15 mouse cellular contexts compared by ENCODE assay signal in the genomic region with DNA sequence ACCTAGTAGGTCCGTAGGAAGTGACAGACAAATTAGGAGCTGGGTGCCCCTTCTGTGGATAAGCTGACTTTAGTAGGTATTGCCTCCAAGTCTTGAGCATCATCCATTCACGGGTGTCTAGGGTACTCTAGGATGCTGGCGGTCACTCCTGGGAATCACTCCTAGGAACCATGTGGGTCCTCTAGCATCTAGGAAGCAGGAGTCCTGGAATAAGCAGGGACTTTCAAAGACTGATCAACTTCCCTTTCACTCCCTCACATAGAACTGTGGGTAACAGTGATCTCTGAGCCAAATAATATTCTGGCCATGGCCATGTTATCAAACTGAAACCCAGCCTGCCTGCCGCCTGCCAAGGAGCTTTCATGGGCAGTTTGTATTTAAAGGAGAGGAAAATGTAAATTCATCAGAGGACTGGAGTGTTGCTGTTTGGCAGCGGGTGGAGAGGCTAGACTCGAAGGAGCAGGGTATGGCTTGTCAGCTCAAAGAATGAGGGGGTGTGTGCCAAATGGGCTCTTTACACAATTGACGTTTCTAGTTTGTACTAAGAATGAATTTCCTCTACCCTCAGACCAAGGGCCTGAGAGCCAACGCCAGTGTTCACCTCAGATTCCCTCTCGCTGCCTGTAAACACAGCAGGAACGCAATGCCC.
DNase-seq lines count a peak whose midpoint lies in the region; ATAC-seq and TF ChIP-seq lines count a peak whose summit lies in the region.
"Had no signal": no experiment of that assay in that cellular context is flagged by ENCODE, and none has a peak within 500 bp of the region (broad histone marks: within the 10 kb centered on the region; RNA-seq: fewer than 3 reads in every experiment).

No protein-coding gene starts in this region.

- no peaks in the 10 kb centered on the region for H3K9me3 ChIP-seq in forebrain, embryonic 13.5 days (replicated peaks)
- H3K9me3 ChIP-seq in forebrain, embryonic 12.5 days, result no peaks in the 10 kb centered on the region
- H3K9me3 ChIP-seq in intestine, postnatal 0 days (ENCODE audit: control insufficient read depth), result no peaks in the 10 kb centered on the region

- no peaks in the 10 kb centered on the region for H3K36me3 ChIP-seq in forebrain, embryonic 13.5 days (ENCODE audit: poor library complexity, severe bottlenecking)
- peaks cover 5% of the 10 kb centered on the region; the same call in 1 of the 2 replicates for H3K36me3 ChIP-seq in forebrain, embryonic 12.5 days (replicated peaks)
- H3K36me3 ChIP-seq in intestine, postnatal 0 days (ENCODE audit: control insufficient read depth, insufficient read depth), result no peaks in the 10 kb centered on the region

- no peak overlapping the region for H3K9ac ChIP-seq in forebrain, embryonic 13.5 days
- no peak overlapping the region for H3K9ac ChIP-seq in forebrain, embryonic 12.5 days
- H3K9ac ChIP-seq in intestine, postnatal 0 days (ENCODE audit: low read depth, low read length), result no peak overlapping the region

- 75% methylated on average over 10 of the region's 10 CpGs for WGBS in forebrain, embryonic 13.5 days
- 84% methylated on average over 10 of the region's 10 CpGs for WGBS in forebrain, embryonic 12.5 days
- 66% methylated on average over 10 of the region's 10 CpGs for WGBS in intestine, postnatal 0 days

- DNase-seq in left cerebral cortex, adult 18-20 months (ENCODE audit: low spot score in 2 of 2), result peak; percentile 7 to 23
- DNase-seq in left cerebral cortex, adult 11 months (ENCODE audit: low spot score), result no peak
- DNase-seq in brain, embryonic 14.5 days (ENCODE audit: low read depth), result peak; percentile 55
- peak; percentile 42 for DNase-seq in lung, postnatal 14 days
- no peak for DNase-seq in kidney, adult 8-10 months
- DNase-seq: adrenal gland, adult 2 months; cerebellum, adult 11 months; heart, postnatal 14 days; kidney, adult 11 months; right cerebral cortex, postnatal 25 days had no signal

- no peak overlapping the region for H3K4me2 ChIP-seq in forebrain, embryonic 13.5 days
- no peak overlapping the region for H3K4me2 ChIP-seq in forebrain, embryonic 12.5 days
- no peak overlapping the region for H3K4me2 ChIP-seq in intestine, postnatal 0 days (replicated peaks; ENCODE audit: low read depth)

- H3K27ac ChIP-seq in forebrain, embryonic 13.5 days, result no peak overlapping the region
- no peak overlapping the region for H3K27ac ChIP-seq in forebrain, embryonic 12.5 days
- H3K27ac ChIP-seq in intestine, postnatal 0 days (ENCODE audit: low read depth, low read length), result no peak overlapping the region
- H3K27ac ChIP-seq: layer of hippocampus, adult 2 months had no signal

- ATAC-seq in forebrain, embryonic 13.5 days, result peak; percentile 36; the same call in 1 of the 2 replicates
- no peak for ATAC-seq in forebrain, embryonic 12.5 days (ENCODE audit: low FRiP score)
- ATAC-seq in intestine, postnatal 0 days, result no peak

- no peak overlapping the region for H3K4me3 ChIP-seq in forebrain, embryonic 13.5 days
- H3K4me3 ChIP-seq in forebrain, embryonic 12.5 days (replicated peaks), result no peak overlapping the region
- H3K4me3 ChIP-seq in intestine, postnatal 0 days (ENCODE audit: low read depth, low read length), result no peak overlapping the region
- H3K4me3 ChIP-seq: layer of hippocampus, adult 2 months; megakaryocyte, embryonic 14.5 days had no signal

- H3K4me1 ChIP-seq in forebrain, embryonic 13.5 days, result no peaks in the 10 kb centered on the region
- no peaks in the 10 kb centered on the region for H3K4me1 ChIP-seq in forebrain, embryonic 12.5 days
- no peaks in the 10 kb centered on the region for H3K4me1 ChIP-seq in intestine, postnatal 0 days (replicated peaks; ENCODE audit: control insufficient read depth, insufficient read depth, low read length)
- H3K4me1 ChIP-seq: megakaryocyte, embryonic 14.5 days had no signal

- no peak for TF ChIP-seq POLR2A in brain, embryonic 14.5 days (IDR thresholded peaks at IDR 0.05; ENCODE audit: borderline replicate concordance, extremely low read depth, insufficient read depth, insufficient read length, poor library complexity, severe bottlenecking)

- H3K27me3 ChIP-seq in forebrain, embryonic 13.5 days, result no peaks in the 10 kb centered on the region
- no peaks in the 10 kb centered on the region for H3K27me3 ChIP-seq in forebrain, embryonic 12.5 days
- no peaks in the 10 kb centered on the region for H3K27me3 ChIP-seq in intestine, postnatal 0 days (replicated peaks; ENCODE audit: control insufficient read depth, insufficient read depth, low read length)
- H3K27me3 ChIP-seq: megakaryocyte, embryonic 14.5 days had no signal

- TF ChIP-seq CTCF in brain, embryonic 14.5 days (IDR thresholded peaks at IDR 0.05; ENCODE audit: borderline replicate concordance, extremely low read depth, insufficient read depth, insufficient read length), result no peak
- no peak for TF ChIP-seq CTCF in intestine, postnatal 0 days (IDR thresholded peaks at IDR 0.05; ENCODE audit: low read depth)

Comparison
In these comparisons a context has a peak if more than half of its experiments do, and no peak if none do; other contexts are left out.
1. DNase-seq: peak in left cerebral cortex, adult 18-20 months (2 of 2), brain, embryonic 14.5 days (single experiment) and lung, postnatal 14 days (single experiment); none in left cerebral cortex, adult 11 months (single experiment) and kidney, adult 8-10 months (0 of 2).